Mouse (Mus musculus) c-Kit-positive CD71-positive TER-119-negative erythroid progenitor cells, embryonic 14.5 days (primary cell): ENCODE results near the gene Gm20388.

ENCODE experiments used
- DNase-seq: peaks from one replicate; pipeline ENCODE4 v3.0.0-alpha.2; 2013; ENCODE audit warnings: low read depth

Gene Gm20388

DNA sequence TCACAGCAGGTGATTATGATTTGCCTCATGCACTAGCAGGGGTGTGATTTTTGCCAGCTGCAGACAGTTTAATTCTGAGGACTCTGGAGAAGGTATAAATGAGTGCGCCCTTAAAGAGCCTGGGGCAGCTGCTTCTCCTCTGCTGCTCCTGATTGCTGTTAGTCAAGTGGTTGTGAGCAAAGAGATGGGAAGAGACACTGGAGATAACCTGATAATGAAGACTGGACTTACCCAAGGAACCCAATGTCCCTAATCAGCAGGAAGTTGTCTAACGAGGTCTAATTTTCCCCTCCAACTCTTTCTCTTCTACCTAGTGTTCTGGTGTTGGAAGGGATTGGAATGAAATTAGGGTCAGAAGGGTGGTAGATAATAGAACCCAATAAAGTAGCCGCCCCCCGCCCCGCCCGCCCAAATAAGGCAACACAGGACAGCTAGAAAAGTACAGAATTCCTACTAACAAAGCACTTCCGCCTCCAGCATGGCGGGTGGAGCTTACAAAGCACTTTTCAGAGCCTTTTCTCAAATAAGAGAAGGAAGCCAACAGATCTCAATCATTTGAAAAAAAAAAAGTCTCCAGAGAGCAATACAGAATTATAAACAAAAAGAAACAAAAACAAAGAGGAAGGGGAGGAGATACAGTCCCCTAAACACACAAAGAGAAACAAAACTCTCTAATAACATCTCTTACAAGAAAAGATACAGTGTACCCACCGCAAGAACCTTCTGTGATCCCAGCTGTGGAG lies 3944.3 kb downstream of the Gm20388 start:
- no peak for DNase-seq

DNA sequence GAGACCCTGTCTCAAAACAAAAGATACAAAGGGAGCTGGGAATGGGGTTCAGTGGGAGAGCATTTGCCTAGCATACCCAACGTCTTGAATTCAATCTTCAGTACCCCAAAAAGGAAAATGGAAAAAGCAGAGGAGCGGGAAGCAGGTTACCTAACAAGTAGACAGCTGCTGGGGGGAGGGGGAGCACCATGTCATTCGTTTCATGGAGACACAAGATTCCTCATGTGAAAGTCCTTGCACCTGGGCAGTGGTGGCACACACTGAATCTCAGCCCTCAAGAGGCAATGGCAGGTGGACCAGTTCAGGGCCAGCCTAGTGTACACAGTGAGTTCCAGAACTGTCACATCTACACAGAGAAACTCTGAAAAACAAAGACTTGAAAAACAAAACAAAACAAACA lies 3946.7 kb downstream of the Gm20388 start:
- no peak for DNase-seq

DNA sequence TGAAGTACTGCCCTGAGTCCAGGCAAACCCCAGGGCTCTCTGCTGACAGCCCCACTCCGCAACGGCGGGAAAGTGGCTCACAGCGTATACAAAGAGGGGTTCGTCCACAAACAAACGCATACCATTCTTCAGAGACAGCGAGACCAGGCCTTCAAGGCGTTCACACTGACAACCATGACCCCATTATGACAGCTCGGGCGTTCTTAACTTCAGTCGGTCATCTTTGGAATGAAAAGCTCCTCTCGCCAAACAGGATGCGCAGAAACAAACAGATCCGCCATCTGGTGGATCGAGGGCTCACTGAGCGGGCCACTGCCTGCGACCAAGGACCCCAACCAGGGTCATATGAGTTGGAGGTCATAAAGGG lies 3947.9 kb downstream of the Gm20388 start:
- DNase-seq = peak; percentile 36

DNA sequence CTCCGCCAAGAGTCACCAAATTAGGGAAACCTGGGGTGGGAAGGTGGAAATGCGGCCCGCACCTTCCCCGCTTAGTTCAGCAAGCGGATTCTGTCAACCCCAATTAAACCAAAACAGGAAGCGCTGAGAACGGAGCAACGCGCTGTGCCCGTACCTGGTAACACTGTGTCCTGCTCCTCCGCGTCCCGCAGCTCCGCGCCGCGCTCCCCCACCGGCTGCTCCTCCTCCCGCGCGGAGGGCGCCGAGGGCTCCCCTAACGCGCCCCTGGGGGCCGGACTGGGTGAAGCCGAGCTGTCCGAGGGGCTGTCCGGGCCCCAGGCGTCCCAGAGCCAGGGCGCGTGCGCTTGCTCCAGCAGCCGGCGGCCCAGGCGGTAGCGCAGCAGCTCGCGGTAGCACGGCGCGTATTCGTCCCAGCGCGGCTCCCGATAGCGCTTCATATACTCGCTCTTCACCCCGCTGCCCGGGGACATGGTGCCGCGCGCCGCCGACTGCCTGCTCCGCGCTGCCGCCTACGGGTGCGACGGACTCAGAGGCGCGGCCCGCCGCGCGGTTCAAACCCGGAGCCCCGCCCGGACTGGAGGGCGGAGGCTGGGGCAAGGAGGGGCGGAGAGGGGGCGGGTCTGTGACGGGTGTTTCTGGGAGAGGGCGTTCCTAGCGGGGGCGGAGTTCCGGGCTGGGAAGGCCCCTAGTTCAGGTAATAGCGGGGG lies 3948.5 kb downstream of the Gm20388 start:
- peak; percentile 94 for DNase-seq

- DNase-seq = no peak
Observed at GRCm38 (mm10) chr8:123859648-123860259, 3949.1 kb downstream of the Gm20388 start, which contains the start of gene Ccsap. TSS of gene Ccsap (minus strand) at chr8:123860209.

- DNase-seq = no peak
Observed at GRCm38 (mm10) chr8:123860386-123860785, 3949.7 kb downstream of the Gm20388 start.

- no peak for DNase-seq
Observed at GRCm38 (mm10) chr8:123865786-123866185, 3955.1 kb downstream of the Gm20388 start.

DNA sequence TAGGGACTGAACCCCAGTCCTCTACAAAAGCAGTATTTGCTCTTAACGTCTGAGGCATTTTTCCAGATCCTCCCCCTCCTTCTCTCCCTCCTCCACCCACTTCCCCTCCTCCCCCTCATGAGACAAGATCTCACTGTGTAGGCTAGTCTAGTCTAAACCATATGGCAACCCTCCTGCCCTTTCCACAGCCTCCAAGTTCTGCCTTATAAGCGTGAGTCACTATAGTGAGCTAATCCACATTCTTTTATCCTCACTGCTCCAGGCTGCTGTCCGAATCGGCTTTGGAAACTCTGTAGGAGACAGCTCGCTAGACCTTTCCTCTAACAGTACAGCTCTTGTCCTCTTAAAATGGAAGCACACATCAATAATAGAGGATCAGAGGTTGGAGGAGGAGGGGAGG lies 3956.3 kb downstream of the Gm20388 start:
- DNase-seq = no peak

- no peak for DNase-seq
Observed at GRCm38 (mm10) chr8:123872048-123872447, 3961.4 kb downstream of the Gm20388 start.

DNA sequence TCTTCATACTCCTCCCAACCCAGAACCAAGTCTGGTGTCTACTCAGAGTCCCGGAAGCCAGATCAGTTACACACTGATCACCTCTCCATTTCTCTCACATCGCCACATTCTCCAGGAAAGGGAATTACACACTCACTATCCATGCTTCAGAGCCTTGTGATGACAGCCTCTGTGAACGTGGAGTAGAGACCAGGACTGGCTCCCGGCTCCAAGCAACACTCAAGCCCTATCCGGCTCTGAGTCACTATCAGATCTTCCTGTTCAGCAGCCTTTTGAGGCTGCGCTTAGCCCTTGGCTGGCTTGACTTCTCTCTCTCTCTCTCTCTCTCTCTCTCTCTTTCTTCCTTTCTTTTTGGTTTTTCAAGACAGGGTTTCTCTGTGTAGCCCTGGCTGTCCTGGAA lies 3962.7 kb downstream of the Gm20388 start:
- DNase-seq = no peak

GRCm38 (mm10) chr8:123874324-123874723 lies 3963.7 kb downstream of the Gm20388 start:
- no peak for DNase-seq

- DNase-seq = no peak
Observed at GRCm38 (mm10) chr8:123877865-123878264, 3967.2 kb downstream of the Gm20388 start.

DNA sequence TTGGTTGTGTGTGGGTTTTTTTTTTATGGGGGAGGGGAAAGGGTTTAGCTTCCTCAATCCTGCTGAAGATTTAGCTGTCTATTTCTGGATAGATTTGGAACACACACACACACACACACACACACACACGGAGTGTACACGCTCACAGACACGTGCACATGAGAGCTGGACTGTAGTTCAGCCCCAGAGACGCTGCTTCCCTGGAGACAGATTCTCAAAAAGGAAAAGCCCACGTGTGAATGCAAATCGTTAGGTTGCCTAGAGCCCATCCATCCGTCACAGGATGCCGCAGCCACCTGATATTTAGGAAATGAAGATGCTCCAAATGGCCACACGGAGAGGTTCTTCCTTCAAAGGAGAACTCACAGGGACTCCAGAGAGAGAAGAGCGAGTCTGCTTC lies 3969.6 kb downstream of the Gm20388 start:
- no peak for DNase-seq

DNA sequence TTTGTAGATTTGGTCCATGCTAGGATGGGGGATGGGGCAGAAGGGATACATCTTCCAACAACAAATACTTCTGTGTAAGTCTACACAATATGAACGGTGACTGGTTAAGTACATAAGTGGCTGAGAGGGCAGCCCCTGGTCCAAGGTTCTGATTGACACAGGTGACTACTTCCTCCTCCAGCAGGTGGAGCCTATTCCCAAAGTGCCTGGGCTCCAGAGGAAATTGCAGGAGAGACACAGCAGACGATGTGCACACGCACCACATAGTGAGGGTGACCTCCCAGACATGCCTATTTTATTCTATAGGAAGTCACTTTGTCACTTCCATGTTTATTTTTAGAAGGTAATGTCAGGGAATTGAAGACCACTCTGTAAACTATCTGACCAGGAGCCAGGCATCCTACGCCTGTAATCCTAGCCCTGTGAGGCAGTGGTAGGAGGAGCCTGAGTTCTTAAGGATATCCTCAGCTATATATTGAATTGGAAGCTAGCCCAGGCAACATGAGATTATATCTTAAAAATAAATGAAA lies 3970.2 kb downstream of the Gm20388 start:
- no peak for DNase-seq

DNA sequence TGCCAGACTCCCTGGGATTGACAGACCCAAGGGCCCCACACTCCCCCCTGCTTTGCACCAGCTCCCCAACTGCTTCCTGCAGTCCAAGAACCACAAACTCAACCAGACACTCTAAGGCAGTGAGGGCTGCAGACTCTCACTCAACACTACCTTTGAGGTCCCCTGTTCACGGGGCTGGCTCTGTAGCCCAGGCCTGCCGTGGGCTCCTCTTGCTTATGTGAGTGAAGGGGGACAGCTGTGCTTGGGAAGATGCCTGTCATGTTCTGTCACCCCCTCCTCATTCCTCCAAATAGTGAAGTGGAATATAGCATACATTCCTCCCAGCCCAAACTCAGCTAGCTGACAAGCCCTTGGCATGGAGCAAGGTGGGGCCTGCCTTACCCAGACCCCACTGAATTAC lies 3971.8 kb downstream of the Gm20388 start:
- no peak for DNase-seq

- DNase-seq = no peak
Observed at GRCm38 (mm10) chr8:123883094-123883493, 3972.5 kb downstream of the Gm20388 start.

GRCm38 (mm10) chr8:123884721-123885565 lies 3974.3 kb downstream of the Gm20388 start:
- DNase-seq = no peak

DNA sequence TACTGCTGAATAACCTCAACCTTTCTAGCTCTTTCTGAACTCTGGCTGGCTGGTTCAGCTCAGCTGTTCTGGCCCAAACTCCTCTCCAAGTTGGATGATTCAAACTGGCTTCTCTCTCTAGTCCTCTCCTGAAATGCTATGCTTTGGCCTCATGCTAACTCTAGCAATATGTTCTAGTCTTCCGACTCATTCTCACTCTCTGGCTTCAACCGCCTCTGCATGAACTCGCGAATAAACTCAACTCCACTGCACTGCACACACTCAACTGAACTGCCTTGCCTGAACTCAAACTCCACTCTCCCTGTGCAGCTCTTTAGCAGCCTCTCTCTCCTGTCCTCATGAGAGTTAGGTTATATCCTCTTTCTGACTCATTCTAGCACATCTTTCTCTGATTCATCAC lies 3976.5 kb downstream of the Gm20388 start:
- DNase-seq = no peak

- no peak for DNase-seq
Observed at GRCm38 (mm10) chr8:123887956-123888355, 3977.3 kb downstream of the Gm20388 start.

DNA sequence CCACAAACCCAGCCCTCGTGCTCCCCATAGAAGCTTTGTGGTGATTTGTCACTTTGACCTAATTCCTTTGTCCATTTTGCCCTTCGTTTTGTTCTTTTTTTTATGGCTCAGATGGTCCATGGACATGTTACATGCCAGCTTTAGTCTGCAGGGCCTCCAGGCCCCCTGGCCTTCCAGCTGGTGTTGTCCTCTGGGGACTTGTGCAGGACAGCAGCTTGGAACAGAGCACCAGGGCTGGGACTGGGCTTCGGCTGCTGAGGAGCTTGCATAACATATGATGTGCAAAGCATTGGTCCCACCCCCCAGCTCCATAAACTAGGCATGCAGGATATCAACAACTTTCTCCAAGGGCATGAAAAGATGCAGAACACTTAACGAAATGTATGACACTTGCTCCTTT lies 3979.2 kb downstream of the Gm20388 start:
- DNase-seq = no peak

DNA sequence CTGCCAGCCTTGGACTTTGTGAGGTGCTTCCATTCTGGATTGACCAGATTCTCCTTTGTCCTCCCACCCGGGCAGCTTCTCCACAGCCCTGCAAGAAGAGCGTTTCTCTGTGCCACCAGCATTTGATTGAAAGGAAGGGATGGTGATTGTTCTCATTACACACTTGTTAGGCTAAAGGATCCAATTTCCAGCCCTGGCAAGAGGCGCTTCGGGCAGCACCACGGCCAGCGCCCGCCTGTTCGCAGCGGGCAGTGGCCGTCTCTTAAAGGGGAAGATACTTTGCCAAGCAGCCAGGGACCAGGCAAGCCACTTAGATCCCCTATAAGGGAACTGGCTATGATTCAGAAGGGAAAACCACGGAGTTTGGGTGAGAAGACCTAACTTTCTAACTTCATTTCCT lies 3980.6 kb downstream of the Gm20388 start:
- DNase-seq = peak; percentile 14
